Mouse (Mus musculus) spleen, adult 2 months (tissue): ENCODE measurements around the gene Cdh4.

Source experiments
- CTCF ChIP-seq: fragments of 200-500 bp; IDR thresholded peaks from 2 replicates; pipeline ENCODE4 v1.5.1; 2011; ENCODE audit warnings: mild to moderate bottlenecking, inconsistent platforms; ENCODE audit not compliant: insufficient read depth, insufficient read length, insufficient replicate concordance; ENCODE audit errors: extremely low read depth
- POLR2A ChIP-seq: fragments of 200-500 bp; IDR thresholded peaks from 2 replicates; pipeline ENCODE4 v1.6.1; 2011; ENCODE audit warnings: low read depth, low read length, inconsistent platforms

DNA sequence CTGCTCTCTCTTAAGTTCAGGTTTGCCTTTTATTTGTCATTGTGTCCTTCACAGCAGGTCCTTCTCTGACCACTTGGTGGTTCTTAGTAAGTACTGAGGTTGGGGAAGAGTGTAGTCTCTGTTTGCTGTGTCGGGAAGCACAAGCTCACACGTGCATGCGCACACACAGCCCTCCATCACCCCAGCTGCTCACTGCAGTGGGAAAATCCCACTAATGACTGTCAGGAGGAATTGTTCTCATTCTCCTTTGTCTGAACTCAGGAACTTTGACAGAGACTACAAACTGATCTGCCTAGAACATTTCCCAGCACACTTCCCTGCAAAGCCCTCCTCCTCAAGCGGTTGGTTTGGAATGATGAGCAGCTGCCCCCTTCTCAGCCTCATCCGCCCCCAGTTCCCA lies 79.2 kb downstream of the Cdh4 start:
- TF ChIP-seq CTCF = no peak
- TF ChIP-seq POLR2A = no peak
